Mouse (Mus musculus) bone marrow, adult 2 months (tissue): ENCODE results near the gene Ust.

ENCODE experiments used
- CTCF ChIP-seq: fragments of 200-500 bp; IDR thresholded peaks from 2 replicates; pipeline ENCODE4 v1.5.1; 2011; ENCODE audit warnings: low read length, control low read depth; ENCODE audit not compliant: control insufficient read depth, insufficient read depth
- POLR2A ChIP-seq: fragments of 200-500 bp; IDR thresholded peaks from 2 replicates; pipeline ENCODE4 v1.6.1; 2011; ENCODE audit warnings: low read depth, mild to moderate bottlenecking, control low read depth, low read length, borderline replicate concordance; ENCODE audit not compliant: control insufficient read depth

DNA sequence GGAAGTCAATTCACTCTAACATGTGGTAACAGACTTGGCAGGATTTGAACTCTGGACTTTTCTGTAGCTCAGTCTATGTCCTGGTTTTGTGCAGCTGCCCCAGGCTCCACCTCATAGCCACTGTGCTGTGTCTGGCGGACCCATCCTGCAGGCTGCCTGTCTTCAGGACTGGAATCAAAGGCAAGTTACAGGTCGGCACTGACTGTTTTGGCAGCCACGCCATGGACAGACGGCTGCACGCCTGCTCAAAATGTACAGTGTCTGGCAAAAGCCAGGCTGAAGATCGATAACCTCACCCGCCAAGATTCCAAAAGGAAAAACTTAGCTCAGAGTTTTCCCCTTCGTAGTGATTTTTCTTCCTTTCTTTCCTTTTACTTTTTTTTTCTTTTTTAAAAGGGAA, 318.8 kb downstream of the Ust start:
- TF ChIP-seq POLR2A (no peak), CTCF (no peak)
